Mouse (Mus musculus) liver, adult 2 months (tissue): ENCODE measurements at regions not wholly inside any gene's neighbourhood (a gene's known extent, or its start where the extent isn't known, plus 50 kb on each side); places are given as distances from the start of the nearest gene placed in this dataset.

Experiments used
- CTCF ChIP-seq: fragments of 200-500 bp; IDR thresholded peaks from 2 replicates; pipeline ENCODE4 v1.5.1; 2011; ENCODE audit warnings: low read depth, low read length, control low read depth
- POLR2A ChIP-seq: fragments of 200-500 bp; IDR thresholded peaks from 2 replicates; pipeline ENCODE4 v1.6.1; 2011; ENCODE audit warnings: low read length, control low read depth; ENCODE audit not compliant: insufficient read depth; ENCODE audit errors: extremely low read depth

DNA sequence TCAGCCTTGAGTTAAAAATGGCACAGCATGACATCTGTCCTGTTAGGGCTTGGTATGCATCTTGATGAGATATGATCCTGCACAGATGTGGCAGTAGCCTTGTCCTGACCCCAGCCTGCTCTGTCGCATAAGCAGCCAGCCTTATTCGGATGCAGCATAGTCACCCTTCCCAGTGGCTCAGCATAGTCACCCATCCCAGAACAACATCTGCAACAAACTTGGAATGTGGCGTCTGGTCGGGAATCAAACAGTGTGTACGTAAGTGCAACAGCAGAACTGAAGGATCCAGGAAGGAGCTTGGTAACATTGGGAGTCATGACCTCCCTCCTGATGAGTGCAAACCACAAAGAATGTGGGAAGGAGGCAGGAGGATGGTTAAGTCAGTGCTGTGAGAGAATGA is 171.7 kb downstream of the Cdca7 start:
- no peak for TF ChIP-seq CTCF
- TF ChIP-seq POLR2A, result no peak
